Mouse (Mus musculus): ENCODE measurements around the gene Etnk1.
"Not testable (repeated sequence)": the region's sequence is repeated elsewhere in the genome, so short reads cannot be mapped to it uniquely, and the experiment has no call there.

The Etnk1 gene

DNA sequence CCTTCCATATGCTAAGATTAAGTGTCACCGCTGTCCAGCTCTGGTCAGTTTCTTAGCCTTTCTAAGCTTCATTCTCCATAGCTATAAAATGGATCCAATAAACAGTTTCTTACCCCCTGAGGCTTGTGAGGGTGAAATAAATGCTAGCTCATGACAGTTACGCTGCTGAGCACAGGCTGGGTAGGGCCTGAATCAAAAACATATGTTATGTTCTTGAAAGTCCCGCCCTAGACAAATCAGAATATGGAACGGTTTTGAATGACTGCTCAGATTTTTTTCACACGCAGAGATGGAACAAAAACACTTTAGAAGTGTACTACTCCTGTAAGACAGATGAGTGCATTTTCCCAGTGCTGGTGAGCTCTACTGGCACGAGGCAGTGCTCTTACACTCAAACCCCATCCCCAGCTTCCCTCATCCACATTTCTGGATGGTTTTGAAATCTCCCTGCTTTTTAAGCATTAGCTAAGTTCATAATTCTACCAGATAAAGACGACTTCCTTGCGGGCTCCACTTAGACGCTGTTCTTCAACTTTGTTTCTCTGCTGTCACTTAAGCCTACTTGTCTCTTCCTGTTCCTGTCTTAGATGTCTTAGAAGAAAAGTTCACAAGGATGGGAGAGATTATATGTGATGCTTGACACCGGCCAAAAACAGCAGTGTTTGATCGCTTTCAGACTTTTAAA lies 4.9 kb downstream of the Etnk1 start:
- no peak for DNase-seq

DNA sequence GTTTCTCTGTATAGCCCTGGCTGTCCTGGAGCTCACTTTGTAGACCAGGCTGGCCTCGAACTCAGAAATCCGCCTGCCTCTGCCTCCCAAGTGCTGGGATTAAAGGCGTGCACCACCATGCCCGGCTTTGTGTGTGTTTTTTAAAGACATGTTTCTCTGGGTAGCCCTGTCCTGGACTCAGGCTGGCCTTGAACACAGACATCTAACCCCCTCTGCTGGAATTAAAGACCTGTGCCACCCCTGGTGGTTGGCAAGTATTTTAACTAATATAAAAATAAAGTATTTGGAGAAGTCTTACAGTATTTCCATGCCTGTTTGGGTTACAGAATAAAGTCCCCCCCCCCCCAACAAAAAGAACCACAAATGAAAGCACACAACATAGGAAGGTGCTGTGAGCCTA lies 5.7 kb downstream of the Etnk1 start:
- DNase-seq, result not testable (repeated sequence)

DNA sequence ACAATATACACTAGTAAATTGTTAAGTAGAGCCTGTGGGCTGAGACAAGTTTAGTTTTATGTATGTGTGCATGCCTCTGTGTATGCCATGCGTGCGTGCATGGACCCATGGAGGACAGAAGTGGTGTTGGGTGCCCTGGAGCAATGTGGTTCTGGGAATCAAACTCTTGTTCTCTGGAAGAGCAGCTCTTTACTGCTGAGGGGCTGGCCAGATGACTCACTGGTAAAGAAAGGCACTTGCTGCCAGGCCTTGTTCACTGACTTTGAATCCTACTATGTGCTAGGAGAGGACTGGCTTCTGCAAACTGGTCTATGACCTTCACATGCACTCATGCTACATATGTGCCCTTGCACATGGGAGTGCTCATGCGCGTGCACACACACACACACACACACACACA lies 7.2 kb downstream of the Etnk1 start:
- no peak for DNase-seq

DNA sequence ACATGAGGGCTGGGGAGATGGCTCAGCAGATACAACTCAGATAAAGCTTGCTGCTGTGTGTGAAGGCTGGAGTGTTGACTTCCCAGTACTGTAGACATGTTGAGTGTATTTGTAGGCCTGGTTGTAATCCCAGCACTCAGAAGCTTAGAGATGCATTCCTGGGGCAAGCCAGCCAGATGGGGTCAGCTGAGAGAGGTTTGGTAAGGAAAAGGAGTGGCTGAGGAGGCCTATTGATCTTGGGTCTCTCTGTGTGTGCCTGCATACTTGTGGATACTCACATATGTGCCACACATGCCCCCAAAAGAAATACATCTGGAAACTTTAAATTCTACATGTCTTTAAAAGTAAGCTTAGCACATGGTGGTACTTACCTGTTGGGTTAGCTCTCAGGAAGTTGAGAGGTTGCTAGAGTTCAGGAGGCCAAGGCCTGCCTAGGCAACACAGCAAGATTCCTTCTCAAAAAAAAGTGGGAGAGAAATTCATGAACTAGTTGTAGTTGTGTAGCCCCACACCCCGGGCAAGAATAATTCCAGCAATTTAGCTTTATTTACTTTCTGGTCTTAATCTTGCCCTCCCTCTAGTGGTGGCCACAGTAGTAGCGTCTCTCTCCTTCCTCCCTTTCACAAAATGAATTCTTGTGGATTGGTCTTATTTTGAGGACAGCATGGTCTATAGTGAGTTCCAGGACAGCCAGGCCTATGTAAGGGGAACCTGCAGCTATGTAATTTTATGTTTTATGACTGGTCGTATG lies 8.1 kb downstream of the Etnk1 start:
- peak; percentile 23 for DNase-seq

DNA sequence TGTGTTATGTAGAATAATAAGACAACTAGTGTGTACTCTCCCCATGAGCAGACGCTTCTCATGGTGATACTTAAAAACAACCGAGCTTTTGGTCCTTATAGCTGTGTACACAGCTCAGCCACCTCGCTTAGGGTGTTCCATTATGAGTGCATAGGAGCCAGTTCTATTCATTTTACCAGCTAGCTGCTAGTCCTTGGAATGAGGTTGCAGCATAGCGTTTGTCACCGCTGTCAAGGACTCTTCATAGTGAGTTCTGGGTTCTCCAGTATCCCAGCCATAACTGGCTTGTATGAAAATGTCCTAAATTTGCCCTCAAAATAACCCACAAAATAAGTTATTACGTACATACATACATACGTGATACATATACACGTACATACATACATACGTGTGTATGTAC lies 9.1 kb downstream of the Etnk1 start:
- no peak for DNase-seq

DNA sequence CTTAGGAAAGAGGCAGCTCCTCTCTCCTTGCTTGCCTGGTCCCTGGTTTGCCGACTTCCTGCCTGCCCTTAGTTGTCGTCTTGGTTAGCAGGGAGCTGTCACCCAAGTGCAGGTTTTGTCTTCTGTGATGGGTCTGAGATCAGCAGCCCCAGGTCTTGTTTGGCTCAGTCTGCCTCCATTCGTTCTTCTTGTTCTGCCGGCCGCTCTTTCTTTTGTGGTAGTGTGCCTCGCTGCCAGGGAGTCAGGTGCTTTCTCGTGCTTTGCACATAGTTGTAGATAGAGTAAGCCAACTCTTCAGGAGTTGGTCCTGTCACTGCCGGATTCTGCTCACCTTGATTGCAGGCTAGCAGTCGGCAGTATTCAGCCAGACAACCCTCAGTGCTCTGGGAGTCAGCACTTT lies 9.6 kb downstream of the Etnk1 start:
- no peak for DNase-seq

DNA sequence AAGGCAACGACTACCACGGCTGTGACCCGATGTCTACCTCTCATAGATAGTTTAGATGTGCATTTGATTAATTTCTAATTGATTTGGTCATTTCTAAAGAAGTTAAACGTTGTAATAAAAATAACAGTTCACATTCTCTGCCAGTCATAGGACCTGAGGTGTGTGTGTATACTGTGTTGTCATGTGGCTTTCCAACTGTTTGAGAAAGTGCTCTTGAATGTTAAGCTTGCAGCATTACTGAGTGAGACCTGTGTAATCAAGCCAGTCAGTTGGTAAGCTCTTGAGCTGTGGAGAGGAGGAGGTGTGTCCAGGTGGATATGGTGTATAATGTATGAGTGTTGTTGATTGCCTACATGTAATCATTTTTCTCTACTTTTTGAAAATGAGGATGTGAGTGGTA lies 12.2 kb downstream of the Etnk1 start:
- no peak for DNase-seq

DNA sequence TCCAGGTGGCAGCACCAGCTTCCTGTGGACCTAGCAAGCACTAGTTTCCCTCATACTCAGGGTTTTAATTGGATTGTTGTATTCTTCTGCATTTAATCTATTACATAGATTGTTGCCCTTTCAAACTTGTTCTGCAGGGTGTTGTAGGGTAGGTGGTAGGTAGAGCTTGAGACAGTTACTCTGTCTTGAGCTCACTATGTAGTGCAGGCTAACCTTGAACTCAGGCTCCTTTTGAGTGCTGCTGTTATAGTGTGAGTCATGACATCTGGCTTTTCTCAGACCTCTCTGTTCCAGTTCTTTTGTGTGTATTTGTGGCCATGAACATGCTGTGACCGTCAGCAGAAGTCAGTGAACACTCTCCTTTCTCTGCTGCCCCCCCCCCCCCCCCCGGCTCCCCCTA lies 12.7 kb downstream of the Etnk1 start:
- no peak for DNase-seq

DNA sequence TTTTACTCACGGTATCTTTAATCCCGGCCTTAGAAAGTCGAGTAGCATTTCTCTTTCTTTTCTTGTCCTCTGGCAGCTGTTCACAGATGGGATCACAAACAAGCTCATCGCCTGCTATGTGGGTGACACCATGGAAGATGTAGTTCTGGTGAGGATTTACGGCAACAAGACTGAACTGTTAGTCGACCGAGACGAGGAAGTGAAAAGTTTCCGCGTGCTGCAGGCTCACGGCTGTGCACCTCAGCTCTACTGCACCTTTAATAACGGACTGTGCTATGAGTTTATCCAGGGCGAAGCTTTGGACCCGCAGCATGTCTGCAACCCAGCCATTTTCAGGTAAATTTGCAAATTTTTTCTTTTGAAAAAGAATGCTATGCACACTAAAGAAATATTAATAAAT lies 13.5 kb downstream of the Etnk1 start:
- no peak for DNase-seq

DNA sequence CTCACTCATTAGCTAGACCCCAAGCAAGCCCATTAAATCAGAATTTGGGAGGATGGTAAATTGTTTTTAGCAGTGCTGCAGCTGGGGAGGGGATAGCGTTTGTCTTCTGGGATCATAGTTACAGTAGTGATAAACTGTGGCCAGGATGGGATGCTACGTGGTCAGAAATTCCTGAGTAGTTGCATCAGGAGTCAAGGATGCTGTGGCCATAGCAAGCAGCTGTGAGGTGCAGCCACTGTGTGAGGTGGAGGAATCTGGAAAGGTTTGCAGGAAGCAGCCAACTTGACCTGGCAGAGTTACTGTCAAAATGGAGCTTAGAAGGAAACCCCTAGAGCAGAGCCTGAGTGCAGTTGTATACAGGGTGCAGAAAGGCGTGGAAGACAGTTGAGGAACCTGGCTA lies 17.1 kb downstream of the Etnk1 start:
- DNase-seq, result no peak

DNA sequence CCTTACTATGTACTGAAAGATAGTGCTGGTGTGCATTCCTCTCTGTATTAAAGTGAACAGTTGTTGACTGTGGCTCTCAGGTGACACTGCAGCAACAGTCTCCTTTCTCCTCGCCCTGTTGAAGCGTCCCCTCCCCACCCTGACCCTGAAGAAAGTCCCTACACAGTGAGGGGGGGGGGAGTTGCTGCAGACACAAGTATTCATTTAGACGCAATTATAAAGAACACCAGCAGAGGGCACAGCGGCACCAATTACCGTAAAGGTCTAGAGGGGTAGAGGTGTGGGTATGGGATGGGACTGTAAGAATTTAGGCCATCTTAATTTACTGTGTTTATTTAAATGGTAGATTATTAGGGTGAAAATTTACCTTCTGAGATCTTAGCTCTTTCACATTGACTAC lies 17.7 kb downstream of the Etnk1 start:
- no peak for DNase-seq

DNA sequence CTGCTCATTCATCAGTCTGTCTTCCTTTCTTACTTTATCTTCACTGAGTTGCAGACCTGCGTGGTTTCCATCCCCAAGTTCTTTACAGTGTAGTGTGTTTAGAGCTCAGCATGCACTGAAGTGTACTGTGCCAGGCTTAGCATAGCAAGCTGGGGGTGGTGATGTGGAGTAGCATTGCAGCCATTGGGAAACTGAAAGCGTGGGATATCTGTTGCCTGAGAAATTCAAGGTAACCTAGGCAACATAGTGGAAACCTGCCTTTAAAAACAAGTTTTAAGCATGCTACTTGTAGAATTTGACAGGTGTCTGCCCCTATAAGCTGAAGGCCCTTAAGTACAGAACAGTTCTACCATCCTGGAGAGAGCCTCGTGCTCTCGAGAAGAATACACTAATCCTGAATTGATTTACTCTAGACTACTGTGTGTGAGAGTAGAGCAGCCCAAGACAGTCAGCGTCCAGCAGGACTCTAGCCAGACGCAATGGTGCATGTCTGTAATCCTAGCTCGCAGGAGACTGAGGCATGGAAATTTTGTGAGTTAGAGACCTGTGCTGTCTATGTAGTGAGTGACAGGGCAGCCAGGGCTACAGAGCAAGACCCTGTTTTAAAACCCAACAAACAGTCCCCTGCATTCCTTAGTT lies 23.9 kb downstream of the Etnk1 start:
- peak; percentile 46 for DNase-seq

DNA sequence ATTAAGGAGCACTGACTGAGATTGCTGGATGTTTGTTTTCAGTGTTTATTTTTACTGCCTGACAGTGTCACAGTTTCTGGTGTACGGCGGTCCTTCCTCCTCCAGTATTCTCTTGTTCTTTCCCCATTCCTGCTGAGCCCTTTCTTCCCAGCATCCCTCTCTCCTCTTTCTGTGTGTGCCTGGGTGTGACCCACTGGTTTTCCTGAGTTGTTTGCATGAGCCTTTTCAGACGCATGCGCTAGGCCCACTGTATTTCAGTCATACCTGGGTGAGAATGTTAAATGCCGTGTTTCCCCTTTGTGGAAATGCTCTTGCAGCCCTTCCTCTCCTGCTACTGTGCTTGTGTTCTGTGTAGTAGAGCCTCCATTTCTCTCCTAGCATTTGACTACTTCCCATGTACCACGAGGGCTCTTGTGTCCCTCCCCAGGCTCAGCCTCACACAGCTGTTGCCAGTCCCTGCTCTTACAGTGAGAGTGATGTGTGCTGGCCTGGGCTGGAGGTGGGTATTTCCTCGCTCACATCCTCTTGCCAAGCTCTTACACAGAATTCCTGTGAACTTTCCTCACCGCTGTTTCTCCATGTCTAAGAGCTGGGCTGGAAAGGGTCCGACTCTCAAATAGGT lies 24.6 kb downstream of the Etnk1 start:
- DNase-seq, result no peak

DNA sequence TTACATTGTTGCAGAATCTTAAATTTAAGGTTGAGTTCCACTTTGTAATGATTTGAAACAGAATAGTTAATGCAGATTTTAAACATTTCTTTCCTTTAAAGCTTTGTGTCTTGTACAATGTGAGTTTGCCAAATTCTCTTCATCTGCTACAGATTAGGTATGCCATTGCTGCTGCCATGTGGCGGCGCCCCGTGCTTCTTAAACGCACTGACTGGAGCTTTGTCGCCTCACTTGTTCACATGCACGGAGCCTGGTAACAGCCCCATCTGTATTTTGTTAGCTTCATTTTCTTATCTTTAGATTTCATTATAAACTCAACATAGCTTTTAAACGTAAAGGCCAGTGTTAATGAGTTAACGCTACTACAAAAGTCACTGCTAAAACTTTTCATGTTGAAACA lies 25.7 kb downstream of the Etnk1 start:
- DNase-seq, result no peak

DNA sequence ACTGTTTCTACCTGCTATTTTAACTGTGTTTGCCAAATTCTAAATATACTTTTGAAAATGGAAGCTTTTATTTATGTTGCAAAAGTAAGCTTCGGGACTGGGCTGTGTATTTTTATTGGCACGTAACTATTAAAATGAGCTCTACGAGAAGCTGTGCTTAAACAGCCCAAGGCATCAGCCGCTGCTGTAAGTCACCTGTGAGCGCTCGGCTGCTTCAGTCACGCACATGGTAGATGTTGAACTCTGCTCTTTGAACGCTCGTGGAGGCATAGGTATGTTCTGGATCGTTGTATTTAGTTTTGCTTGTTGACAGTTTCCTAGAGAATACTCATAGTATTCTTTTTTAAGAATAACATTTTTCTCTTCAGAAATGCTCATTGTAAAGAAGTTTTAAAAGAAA lies 26.1 kb downstream of the Etnk1 start:
- no peak for DNase-seq

DNA sequence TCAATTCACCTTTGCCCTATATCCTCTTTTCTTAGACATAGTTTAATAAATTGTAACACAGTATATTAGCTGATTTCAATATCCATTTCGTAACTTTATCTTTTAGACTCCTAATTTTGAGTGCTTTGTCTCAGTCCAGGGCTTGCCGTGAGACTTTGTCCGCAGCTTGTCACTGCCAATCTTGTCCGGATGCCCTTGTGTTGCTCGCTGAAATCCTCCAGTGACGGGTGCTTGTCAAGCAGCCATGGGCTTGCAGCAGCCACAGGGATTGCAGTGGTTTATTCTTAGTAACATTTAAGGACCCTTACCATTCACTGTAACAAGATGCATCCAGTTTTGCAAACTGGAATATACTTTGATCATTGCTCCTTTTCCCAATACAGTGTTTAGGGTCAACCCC lies 26.6 kb downstream of the Etnk1 start:
- no peak for DNase-seq

DNA sequence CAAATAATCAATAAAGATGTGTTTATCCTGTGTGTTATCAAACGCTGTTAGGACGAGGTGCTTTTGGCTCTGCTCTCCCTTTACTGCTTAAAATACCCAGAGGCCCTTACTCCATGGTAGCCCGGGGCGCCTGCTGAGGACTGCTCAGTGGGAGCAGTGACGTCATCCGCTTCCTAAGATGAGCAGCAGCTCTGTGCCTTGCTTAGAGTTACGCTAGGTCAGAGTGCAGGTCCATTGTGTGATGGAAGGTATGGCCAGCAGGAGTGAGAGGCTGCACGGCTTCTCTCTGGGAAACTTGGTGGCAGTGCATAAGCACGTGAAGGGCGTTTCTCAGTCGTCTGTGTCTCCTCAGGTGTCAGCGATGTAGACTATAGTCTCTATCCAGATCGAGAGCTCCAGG lies 30.0 kb downstream of the Etnk1 start:
- no peak for DNase-seq

DNA sequence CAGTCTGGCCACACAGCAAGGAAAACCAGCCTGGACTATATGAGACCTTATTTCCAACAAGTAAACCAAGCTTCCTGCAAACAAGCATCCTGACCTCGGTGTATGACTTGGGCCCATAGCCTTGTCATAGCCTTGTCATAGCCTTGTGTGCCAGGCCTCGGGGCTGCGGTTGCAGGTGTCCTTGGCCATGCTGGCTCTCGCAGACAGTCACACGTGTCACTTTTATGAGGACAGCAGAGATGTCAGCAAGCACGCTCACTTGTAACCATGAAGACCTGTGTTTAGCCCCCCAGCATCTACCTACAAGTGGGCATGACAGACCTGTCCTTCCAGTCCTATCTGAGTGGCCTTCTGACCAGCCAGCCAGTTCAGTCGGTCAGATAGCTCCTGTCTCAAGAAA lies 31.4 kb downstream of the Etnk1 start:
- DNase-seq, result no peak

DNA sequence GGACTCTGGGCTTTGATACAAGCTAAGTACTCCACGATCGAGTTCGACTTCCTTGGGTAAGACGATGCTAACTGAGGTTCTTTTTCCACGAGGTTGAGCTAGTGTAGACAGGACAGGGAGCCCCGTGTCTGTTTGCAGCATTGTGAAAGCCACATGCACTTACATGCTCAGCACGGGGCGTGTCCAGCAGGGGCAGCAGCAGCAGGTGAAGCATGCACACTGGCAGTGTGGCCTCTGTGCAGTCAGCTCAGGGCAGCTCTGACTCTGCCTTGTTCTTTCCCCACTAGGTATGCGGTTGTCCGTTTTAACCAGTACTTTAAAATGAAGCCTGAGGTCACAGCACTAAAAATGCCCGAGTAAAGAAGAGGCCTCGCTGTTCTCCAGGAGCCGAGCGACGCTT lies 36.1 kb downstream of the Etnk1 start:
- DNase-seq, result no peak

DNA sequence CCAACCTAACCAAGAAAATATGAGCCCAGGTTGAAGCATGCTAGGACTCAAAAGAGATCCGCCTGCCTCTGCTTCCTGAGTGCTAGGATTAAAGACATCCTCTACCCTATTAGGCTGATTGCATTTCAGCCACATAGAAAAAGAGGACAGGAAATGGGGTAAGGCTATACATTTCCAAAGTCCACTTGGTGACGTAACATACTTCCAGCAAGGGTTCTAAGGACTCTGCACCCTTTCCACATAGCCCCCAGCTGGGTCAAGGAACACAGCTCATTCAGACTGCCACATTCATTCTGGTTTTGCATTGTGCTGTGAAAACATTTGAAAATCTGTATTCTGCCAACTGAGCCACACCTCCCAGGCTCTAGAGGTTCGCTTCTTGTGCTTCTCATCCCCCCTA lies 41.9 kb downstream of the Etnk1 start:
- DNase-seq, result no peak

DNA sequence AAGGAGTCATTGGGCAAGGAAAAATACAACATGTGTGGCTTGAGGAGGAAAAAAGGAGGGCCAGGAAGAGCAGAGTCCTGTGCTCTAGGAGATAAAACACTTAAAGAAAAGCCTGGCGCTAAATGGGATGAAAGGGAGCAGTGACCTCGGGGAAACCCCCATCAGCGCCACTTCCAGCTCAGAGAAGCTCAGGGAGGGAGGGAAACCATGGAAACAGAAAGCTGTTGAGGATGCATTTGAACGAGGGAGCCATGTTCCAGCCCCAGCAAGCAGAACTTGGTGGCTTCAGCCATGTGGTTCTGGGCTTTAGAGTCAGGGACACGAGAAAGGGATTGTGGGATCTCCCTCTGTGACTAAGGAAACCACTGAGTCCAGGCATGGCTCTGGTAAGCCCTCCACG lies 45.7 kb downstream of the Etnk1 start:
- DNase-seq, result no peak

DNA sequence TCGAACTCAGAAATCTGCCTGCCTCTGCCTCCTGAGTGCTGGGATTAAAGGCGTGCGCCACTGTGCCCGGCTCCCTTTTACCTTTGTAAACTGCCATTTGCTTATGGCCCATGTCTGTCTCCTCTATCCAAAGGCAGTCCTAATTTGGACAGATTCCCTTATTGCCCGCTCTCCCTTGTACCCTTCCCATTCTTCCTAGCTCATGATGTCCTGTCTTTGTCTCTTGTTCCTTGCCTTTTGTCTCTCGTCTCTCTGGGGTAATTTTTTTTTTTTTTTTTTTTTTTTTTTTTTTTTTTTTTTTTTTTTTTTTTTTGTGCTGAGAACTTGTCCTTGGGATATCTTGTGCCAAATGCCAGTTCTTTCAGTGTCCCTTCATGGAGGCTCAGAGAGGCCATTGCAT lies 46.4 kb downstream of the Etnk1 start:
- DNase-seq, result no peak

DNA sequence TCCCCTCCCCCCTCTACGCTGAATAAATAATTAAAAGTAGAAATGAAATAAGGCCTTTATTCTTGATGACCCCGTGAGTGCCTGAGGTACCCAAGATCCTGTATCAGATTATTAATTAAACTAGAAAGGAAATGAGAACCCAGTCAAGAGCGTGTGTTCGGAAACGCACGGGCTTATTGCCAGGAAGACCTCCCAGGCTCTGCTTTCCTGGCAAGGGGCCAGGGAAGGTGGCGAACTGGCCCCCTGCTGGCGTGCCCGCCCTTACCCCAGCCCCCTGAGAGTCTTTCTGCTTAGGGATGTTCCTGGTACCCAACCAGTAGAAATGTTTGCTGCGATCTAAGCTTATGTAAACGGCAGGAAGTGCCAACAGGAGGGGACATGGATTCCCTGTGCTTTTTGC lies 49.2 kb downstream of the Etnk1 start:
- no peak for DNase-seq

DNA sequence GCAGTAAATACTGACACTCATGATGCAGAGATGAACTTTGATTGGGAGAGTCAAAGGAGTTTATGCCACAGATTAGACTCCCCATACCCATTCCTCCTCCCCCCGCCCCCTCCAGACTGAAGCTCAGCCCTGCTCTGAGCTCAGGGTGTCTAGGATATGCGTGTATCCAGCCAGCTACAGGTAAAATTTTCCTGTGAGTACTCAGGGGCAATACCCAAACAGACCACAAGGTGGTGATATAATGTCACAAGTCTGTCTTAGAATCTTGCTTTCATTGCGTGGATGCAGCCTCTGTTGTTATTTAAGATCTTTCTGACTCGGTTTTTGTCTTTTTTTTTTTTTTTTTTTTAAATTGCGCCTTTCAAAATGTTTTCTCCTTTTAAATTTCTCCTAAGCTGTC lies 52.3 kb downstream of the Etnk1 start:
- peak; percentile 72 for DNase-seq

Measured in right cerebral cortex, adult 18-20 months (tissue).